Mouse (Mus musculus): ENCODE measurements around the gene 1110017D15Rik.

Gene 1110017D15Rik

DNA sequence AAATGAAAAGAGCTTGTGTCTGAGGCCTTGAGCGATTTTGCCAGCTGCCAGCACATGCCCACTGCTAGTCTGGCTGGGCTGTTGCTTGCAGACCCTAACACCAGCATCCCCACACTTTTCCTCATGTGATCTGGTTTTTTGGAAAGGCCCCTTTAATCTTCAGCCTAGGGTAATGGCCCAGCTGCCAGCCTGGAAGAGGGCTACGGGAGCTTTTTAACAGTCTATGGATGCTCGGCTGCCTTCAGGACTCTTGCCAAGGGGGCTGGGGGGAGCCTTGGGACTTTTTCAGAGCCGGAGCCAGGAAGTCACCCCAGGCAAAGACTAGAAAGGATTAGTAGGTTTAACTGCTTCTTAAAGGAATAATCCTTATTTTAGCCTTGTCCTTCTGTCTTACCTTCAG is 3.8 kb downstream of the 1110017D15Rik start:
- DNase-seq (ENCODE audit: low spot score in 2 of 2) = no peak

DNA sequence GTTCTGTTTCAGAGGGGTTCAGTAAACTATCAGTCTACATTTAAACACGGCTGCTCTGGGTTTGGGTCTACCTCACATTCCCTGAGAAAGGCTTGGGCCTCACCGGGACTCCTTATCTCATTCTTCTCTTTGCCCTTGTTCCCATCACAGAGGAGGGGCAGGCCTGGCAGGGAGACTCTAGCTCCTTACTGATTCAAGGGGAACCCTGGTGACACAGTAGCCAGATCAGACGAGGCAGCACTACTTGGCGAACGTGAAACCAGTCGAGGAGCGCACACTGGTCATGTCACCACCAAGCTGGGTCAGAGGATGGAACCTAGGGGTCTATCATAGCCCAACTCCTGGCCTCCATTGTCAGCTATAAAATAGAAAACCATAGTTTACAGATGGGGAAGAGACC is 9.1 kb downstream of the 1110017D15Rik start:
- no peak for DNase-seq (ENCODE audit: low spot score in 2 of 2)

DNA sequence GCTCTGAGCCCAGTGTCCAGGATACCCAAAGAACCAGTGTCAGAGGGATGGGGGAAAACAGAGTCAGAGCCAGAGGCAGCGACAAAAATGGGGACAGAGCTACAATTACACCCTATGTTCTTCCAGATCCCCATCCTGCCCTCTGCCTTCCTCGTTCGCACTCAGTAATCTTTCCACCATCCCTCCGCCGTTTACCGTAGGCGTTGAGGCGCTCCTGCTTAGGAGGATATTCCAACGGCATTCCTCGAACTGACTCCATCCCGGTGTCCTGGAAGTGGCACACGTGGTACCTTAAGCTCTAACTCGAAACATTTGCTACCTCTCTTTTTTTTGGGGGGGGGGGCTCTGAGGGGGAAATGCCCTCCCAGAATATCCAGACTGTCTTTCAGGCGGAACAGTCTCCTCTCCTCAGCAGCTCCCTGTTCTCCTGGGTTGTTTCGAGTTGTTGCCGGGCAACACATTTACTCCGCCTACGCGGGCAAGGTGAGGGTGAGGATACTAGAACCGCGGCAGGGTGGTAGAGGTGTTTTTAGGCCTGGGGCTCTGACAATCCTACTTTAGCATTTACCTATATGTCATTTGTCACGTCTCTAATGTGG is 9.7 kb downstream of the 1110017D15Rik start:
- no peak for DNase-seq (ENCODE audit: low spot score in 2 of 2)

DNA sequence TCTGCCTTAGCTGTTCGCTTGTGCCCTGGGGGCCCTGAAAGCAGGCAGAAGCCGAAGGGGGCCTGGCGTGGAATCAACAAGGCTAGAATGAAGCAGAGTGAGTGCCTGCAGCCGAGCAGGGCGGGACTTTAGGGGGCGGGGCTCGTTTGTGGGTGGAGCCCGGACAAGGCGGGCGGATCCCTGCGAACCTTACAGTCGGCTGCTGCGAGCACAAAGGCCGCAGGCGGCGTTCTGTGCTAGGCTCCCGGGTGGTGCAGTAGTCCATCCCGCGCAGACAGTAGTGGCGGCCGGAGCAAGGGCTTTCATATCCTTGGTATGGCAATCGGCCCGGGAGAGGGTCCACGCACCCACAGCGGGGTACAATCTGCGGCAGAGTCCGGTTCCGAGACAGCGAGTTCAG is 10.2 kb downstream of the 1110017D15Rik start:
- peak; percentile 82 to 88 for DNase-seq (ENCODE audit: low spot score in 2 of 2)

DNA sequence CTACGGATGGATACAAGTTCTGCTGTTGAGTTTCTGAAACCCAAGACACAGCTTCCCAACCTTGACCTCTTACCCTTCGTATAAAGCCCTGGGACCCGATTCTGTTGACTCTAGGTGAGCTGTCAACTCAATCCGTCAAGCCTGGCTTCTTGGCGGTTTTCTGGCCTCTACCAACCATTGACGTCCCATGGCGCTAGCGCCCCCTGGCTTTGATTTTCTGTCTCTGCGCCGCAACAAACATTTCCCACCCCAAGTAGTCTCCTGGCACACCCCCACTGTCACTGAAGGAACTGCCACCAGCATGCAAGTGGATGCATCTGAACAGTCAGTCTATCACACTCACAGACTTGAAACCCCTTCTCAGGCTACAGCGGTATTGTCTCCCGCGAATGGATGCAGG is 11.0 kb downstream of the 1110017D15Rik start:
- DNase-seq (ENCODE audit: low spot score in 2 of 2) = no peak

DNA sequence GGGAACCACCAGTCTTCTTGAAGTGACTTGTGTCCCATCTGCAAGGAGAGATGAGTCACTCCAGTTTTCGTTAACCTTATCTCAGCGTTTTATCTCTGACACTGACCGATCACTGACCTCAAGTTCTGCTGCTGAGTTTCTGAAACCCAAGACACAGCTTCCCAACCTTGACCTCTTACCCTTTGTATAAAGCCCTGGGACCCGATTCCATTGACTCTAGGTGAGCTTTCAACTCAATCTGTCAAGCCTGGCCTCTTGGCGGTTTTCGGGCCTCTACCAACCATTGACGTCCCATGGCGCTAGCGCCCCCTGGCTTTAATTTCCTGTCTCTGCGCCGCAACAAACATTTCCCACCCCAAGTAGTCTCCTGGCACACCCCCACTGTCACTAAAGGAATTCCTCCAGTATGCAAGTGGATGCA is 12.0 kb downstream of the 1110017D15Rik start:
- no peak for DNase-seq (ENCODE audit: low spot score in 2 of 2)

DNA sequence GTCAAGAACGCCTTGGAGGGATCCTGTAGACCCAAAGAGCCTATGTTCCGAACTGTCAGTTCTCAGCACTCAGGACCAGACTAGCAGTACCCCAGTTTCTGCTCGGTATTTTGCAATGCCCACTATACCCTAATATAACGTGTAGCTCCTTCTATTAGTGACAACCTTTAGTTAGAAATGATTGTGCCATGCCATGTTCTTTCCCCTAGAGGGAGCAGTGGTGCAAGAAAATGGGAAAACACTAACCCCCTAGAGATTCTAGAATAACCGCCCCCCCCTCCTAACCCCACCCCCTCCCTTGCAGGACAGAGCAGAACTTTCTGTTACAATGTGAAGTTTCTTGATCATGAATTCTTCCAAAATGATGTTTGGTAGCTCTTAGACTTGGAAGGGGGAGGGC is 12.8 kb downstream of the 1110017D15Rik start:
- DNase-seq (ENCODE audit: low spot score in 2 of 2) = no peak

DNA sequence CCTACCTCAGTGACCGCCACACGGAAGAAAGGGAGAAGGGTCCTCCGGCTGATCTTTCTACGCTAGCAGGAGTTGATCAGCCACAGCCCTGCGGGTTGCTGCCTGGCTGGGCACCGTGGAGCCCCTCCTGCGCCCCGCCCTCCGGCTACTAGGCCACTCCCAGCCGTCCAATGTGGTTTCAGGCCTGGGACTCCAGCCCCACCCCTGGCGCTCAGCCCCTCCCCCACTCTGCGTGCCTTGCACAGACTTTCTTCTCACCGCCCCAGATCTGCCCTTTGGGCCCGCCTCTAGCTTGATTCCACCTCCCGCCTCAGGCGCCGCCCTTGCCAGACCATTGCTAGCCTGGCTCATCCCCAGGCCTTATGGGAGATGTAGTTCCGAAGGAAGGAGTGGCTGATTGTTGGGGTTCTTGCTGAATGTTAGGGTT is 14.1 kb downstream of the 1110017D15Rik start, which contains the start of gene AI464131:
Gene AI464131 (minus strand): TSS at position 91 of the 427 bp plus-strand sequence.
- DNase-seq (ENCODE audit: low spot score in 2 of 2) = peak; percentile 98

DNA sequence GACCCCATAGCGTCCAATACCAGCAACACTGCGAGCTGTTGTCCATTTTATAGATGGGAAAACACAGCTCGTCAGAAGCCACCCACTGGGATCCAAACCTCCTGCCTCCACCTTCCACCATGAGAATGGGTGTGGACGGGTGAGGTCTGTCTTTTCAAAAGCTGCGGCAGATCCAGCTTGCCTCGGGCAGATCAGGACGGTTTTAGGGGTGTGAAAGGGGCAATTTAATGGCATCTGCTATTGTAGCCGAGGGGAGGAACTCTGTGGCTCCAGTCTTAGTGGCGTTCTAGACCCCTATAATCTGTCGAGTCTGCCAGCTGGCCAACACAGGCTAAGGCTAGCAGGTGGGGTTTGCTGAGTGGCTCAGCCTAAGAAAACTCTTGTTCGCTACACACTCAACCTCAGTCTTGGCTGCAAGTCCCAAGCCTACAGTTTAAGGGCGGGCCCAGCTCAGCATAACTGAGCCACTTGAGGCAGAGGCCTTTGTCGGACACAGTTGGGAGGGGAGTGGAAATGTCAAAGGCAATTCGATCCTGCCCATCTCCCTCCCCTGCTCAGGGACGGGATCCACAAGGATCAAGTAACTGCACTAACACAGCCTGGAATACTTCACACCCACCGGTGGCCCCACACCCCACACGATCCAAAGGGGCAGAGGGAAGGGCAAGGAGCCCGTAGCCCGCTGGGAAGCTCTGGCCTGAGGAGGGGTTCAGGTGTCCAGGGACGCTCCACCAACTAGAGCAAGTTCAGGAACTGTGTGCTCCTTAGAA is 14.8 kb downstream of the 1110017D15Rik start:
- DNase-seq (ENCODE audit: low spot score in 2 of 2) = peak in 1 of 2 experiments; percentile 22

DNA sequence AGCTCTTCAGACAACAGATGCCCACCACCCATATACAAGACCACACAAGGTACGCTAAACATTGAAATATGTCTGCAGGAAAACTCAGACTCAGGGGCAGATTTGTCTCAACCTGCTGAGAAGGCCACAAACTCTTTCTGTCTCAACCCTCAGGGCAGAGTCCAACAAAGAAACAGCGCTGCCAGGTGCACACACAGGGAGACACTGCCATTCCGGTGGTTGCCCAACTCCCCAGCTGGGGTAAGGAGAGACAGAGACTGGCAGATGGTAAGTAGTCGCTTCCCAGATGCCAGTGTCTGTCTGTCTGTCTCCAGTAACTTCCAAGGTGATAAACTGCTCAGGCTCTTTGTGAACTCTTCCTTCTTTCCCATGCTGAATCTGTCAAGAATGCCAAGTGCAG is 16.3 kb downstream of the 1110017D15Rik start:
- no peak for DNase-seq (ENCODE audit: low spot score in 2 of 2)

DNA sequence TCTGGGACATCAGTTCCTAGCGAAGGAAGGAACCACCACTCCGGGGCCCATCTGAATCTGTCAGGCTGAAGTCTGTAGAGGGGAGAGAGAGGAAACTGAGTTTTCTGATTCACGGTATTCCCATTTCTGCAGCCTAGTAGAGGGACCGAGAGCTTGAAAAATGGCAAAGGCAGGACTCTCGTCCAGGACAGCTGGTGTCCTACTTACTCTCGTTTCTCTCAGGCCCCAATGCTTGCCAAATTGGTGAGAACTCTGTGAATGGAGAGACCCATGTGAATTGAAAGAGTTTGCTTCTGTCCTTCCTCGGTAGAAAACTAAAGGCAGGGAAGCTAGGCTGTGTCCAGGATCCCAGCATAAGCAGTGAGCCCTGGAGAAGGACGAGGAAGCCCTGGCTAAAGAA is 17.5 kb downstream of the 1110017D15Rik start:
- no peak for DNase-seq (ENCODE audit: low spot score in 2 of 2)

DNA sequence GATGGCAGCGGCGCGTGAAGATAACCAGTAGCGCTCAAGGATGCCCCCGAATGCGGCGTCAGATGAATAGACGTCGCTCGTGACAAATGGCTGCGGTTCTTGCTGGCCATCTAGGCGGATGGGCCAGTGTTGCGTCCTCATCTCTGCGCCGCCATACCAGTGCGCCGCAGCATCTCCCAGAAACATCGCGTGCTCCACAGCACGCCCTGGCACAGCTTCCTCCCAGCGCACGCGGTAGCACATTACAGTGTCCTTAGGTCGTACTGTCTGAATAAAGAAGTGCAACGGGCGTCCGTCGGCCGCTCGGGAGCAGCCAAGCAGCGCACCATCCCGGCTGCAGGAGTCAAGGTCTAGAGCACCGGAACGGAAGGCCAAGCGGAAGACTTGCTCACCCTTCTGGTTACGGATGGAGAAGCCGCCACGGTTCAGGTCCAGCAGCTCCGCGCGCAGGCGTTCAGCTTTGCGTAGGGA is 18.2 kb downstream of the 1110017D15Rik start:
- DNase-seq (ENCODE audit: low spot score in 2 of 2) = no peak

DNA sequence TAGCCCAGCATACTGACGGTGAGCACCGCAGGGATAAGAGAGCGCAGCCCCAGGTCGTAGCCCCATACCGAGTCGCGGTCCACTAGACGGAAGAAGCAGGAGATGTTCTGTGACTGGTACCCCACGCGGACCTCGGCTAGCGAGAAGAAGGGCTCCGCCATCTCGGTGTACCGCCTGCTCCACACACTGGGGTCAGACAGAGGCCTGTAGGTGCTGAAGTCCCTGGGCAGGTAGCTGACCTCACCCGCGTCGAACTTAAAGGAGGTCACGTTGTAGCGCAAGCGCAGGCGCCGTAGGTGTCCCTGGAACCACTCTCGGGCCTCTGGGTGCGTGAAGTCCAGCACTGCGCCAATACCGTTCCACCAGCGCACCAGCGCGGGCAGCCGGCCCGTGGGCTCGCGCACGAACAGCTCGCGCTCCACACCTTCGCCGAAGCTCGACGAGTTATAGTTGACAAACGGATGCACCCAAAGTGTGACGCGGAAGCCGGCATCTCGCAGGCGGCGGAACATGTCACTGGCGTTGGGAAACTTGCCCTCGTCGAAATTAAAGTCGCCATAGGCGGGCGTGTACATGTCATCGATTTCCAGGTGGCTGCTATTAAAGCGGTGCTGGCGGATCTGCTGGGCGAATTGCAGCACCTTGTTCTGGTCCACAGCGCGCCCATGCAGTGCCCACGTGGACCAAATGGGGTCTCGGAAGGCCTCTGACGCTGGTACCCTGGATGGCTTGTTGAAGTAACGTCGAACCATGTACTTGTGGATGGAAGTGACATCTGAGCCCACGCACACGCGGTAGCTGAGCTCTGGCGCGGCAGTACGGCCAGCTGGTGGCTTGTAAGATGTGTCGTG is 18.9 kb downstream of the 1110017D15Rik start:
- DNase-seq (ENCODE audit: low spot score in 2 of 2) = no peak

DNA sequence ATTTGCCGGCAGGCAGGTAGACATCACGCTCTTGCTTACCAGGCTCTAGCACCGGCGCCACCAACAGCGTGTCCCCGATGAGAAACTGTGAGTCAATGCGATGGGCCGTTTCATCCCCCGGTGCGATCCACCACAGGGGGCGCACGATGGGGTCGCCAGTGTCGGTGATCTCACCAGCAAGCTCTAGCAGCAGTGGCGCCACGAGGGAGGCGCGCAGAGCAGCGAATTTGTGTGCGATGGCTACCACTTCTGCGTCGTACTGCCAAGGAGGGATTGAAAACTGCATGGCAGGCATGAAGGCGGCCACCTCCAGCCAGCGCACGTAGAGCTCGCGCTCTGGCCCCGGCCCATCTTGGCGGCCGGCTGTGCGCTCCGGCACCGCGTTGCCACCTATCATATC is 19.6 kb downstream of the 1110017D15Rik start:
- no peak for DNase-seq (ENCODE audit: low spot score in 2 of 2)

DNA sequence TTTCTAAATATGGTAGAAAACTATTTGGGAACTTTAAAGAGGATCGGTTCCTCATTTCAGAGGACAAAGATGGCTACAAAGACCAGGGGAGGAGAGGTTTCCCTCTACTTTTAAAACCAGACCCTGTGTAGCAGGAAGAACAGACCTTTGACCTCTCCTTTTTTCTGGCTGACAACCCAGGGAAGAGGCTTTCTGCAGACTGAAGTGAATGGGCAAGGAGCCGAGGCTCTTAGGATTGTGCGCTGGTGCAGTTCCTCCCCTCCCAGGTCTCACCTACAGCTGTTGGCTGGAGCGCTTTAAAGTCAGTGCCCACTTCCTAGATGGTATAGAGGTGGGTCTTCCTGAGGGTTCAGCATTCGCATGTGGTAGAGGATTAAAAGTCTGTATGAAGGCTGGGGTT is 20.1 kb downstream of the 1110017D15Rik start:
- DNase-seq (ENCODE audit: low spot score in 2 of 2) = no peak

DNA sequence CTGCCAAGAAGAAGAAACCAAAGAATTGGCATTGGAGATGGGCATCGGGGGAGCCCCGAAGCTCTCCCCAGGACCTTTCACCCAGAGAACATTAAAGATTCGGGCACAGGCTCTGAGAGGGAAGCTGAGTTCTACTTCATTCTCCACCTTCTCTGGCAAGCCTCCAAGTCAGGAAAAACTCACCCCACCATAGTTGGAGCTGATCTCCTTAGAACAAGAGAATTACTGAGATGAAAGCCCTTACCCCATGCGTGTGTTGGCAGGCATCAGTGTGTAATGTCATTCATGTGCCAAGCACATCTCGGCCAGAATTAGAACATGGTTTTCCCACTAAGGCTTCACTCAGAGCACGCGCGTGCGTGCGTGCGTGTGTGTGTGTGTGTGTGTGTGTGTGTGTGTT is 21.3 kb downstream of the 1110017D15Rik start:
- no peak for DNase-seq (ENCODE audit: low spot score in 2 of 2)

DNA sequence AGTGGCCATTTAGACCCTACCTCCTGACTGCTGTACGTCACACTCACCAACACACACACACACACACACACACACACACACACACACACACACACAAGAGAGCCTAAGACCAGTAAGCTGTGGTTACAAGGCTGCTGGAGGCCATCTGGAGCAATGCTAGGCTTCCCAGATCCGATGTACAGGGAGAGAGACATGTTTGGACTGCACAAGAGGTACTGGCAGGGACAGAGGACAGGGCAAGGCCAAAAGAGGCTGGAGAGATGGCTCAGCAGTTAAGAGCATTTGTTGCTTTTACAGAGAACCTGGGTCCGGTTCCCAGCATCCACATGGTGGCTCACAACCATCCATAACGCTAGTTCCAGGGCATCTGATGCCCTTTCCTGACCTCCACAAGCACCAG is 22.1 kb downstream of the 1110017D15Rik start:
- no peak for DNase-seq (ENCODE audit: low spot score in 2 of 2)

DNA sequence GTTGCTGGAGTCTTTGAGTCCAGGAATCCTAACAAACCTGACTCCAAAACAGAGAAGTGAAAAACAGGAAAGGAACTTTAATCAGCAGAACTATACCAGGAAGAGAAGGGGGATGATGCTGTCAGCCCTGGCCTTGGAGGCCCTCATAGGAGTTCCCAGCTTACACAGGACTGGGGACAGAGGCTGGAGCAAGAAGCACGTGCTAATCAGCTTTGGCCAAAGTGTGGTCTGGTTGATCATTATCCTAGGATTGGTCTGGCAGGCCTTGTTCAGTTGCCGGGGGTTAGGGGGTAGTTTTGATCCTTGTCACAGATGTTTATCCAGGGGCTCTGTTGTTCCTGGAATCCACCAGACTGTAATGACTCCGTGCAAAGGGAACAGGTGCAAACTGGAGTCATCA is 22.8 kb downstream of the 1110017D15Rik start:
- DNase-seq (ENCODE audit: low spot score in 2 of 2) = no peak

DNA sequence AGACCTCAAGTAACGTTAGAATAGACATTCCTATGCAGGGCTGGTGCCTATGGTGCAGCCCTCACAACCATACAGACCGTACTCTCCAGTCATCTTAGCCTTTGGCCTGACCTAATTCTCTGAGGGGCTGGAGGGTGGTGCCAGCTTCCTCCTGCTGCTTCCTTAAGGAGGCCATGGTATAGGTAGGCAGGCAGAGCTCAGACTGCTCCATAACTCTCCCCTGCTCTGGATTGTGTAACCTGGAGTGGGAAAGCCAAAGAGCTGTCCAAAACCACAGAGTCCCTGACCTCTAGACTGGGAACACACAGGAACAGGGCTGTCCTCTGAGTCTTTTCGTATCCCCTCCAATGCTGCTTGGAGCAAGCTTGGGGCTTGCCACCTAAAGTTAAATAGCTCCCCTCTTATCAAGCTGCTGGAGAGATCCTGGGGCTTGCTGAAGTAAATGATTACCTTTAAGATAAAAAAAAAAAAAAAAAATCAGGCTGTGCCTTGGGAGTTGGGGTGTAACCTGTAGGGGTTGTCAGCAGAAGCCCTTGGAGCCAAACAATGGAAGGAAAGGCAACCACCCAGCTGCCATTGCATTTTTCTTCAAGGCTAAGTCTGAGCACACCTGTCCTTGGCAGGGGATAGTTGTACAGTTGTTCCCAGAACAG is 23.5 kb downstream of the 1110017D15Rik start:
- DNase-seq (ENCODE audit: low spot score in 2 of 2) = no peak

DNA sequence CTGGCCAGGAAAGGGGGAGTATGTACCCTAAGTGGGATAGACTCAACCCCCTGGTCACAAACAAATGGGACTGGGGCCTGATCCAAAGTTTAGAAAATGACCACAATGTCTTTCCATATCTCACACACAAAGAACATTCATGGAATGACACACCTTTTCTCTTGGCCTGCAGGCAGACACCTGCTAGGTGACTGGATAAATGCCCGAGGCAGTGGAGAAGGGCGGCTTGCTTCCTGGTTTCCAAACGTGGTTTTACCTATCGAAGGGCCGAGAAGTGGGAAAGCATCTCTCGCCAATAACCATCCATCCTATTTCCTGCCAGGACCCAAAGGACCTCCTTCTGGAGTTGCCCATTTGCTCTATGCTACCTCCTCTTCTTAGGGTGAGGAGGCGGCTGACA is 24.2 kb downstream of the 1110017D15Rik start:
- no peak for DNase-seq (ENCODE audit: low spot score in 2 of 2)

DNA sequence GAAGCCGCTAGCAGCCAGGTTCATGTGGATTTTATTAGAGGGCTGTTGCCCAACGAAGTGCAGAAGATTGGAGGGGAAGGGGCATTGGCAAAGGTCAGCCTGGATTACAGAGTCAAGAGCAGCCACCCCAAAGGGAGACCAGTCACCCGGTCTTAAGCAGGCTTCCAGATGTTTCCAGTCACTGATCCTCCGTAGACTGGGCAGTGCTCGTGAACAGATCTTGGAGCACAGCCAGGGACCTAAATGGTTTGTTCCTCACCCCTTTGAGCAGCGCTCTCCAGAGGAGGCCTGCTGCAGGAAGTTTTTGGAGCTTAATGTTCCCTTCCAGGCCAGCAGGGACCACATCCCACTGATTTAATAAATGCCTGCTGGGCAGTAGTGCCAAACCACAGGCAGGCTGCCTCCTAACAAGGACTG is 35.5 kb downstream of the 1110017D15Rik start:
- DNase-seq (ENCODE audit: low spot score in 2 of 2) = peak in 1 of 2 experiments; percentile 50

DNA sequence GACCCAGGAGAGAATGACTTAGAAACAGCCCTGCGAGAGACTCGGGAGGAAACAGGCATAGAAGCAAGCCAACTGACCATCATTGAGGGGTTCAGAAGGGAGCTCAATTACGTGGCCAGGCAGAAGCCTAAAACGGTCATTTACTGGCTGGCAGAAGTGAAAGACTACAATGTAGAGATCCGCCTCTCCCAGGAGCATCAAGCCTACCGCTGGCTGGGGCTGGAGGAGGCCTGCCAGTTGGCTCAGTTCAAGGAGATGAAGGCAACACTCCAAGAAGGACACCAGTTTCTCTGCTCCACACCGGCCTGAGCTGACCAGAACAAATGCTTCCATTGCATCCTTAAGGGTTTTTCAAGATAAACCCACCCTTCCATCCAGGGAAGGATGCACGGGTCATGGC is 36.9 kb downstream of the 1110017D15Rik start:
- peak in 1 of 2 experiments; percentile 67 for DNase-seq (ENCODE audit: low spot score in 2 of 2)
